Mouse (Mus musculus): ENCODE measurements around the gene Nrxn1. TPM values are rescaled to one million over a fixed set of nuclear protein-coding genes. Genes with fewer than 3 reads are reported as not detected.
A peak's percentile ranks its signal among the peaks of the same experiment; 100 is the strongest.

Gene Nrxn1
- polyA plus RNA-seq, 1 experiment from 2014 or later, result 161 TPM

DNA sequence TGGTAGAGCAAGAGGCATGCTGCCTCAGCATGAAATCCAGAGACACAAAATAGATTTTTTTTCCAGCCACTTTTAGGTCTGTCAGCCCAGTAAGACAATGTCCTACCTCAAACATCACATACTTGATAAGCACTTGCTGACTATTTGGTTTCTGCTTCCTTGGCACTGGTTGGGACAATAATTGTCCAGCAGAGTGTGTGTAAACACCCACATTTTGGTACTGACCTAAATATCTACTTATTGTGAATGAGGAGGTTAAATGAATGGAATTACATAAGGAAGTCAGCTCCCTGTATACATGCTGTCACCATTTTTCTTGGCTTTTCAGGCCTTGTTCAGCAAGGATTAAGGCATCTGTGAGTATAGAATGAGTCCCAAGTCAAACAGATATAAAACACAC is 649.8 kb downstream of the Nrxn1 start:
- ATAC-seq (replicated peaks), result no peak
- H3K9ac ChIP-seq (replicated peaks), result no peak overlapping the region
- H3K4me1 ChIP-seq, result no peaks in the 10 kb centered on the region; the same call in 1 of the 2 replicates
- no peak overlapping the region for H3K4me2 ChIP-seq (replicated peaks)
- H3K27me3 ChIP-seq, result no peaks in the 10 kb centered on the region
- H3K4me3 ChIP-seq, result no peak overlapping the region
- H3K27ac ChIP-seq (replicated peaks), result no peak overlapping the region
- H3K9me3 ChIP-seq, result no peaks in the 10 kb centered on the region
- H3K36me3 ChIP-seq, result no peaks in the 10 kb centered on the region

DNA sequence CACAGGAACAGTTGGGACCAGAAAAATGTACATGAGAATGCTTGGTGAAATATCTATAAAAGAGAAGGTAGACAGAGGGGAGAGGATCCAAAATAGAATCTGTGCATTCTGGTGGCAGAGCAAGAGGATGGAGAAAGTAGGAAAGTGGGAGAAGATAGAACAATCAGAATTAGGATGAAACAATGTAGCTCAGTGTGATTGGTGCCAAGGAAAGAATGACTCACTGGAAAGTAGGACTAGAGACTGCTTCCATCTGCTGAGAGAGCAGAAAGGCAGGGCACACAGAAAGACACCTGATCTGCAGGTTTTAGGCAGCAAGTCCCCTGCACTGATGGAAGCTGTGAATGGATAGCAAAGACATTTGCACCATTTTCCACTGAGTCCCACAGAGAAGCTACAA is 657.0 kb downstream of the Nrxn1 start:
- Histone ChIP-seq H3K27ac (replicated peaks) (0 out of 2 replicates have a peak overlapping the region, but pooled peaks have one; percentile 34), H3K9me3 (no peaks in the 10 kb centered on the region), H3K36me3 (no peaks in the 10 kb centered on the region), H3K4me3 (no peak overlapping the region), H3K9ac (replicated peaks) (no peak overlapping the region), H3K4me2 (replicated peaks) (no peak overlapping the region), H3K4me1 (0 out of 2 replicates have a peak, but pooled peaks cover 6% of the 10 kb centered on the region), H3K27me3 (no peaks in the 10 kb centered on the region)
- no peak for ATAC-seq (replicated peaks)

DNA sequence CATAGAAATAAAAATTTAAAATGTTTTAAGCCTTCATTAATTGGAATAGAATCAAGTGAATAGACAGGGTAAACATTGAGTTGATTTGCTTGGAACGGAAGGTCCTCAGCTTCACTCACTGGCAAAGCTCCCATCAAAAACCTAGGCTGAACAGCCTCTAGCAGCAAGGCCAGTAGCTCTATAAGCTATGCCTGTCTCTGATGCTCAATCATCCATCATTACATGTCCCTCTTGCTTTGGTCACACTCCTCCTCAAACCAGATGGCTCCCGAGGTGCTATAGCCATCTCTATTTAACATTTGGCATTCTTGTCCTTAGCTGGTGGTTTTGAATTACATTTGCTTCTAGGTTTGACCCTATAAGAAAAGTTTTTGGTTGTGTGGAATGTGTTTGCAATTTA is 657.5 kb downstream of the Nrxn1 start:
- H3K4me2 ChIP-seq (replicated peaks), result no peak overlapping the region
- no peak overlapping the region for H3K9ac ChIP-seq (replicated peaks)
- H3K27me3 ChIP-seq, result no peaks in the 10 kb centered on the region
- 0 out of 2 replicates have a peak, but pooled peaks cover 6% of the 10 kb centered on the region for H3K4me1 ChIP-seq
- 88% methylated on average over 2 of the region's 2 CpGs for WGBS
- ATAC-seq (replicated peaks), result no peak
- no peak overlapping the region for H3K4me3 ChIP-seq
- no peaks in the 10 kb centered on the region for H3K9me3 ChIP-seq
- no peaks in the 10 kb centered on the region for H3K36me3 ChIP-seq
- no peak overlapping the region for H3K27ac ChIP-seq (replicated peaks)

GRCm38 (mm10) chr17:90430211-90430610 is 662.7 kb downstream of the Nrxn1 start:
- no peak for ATAC-seq (replicated peaks)
- H3K4me1 ChIP-seq, result no peaks in the 10 kb centered on the region
- 83% methylated on average over 1 of the region's 1 CpGs for WGBS
- no peaks in the 10 kb centered on the region for H3K9me3 ChIP-seq
- no peaks in the 10 kb centered on the region for H3K27me3 ChIP-seq
- no peak overlapping the region for H3K9ac ChIP-seq (replicated peaks)
- H3K4me3 ChIP-seq, result no peak overlapping the region
- H3K36me3 ChIP-seq, result no peaks in the 10 kb centered on the region
- no peak overlapping the region for H3K27ac ChIP-seq (replicated peaks)
- no peak overlapping the region for H3K4me2 ChIP-seq (replicated peaks)

GRCm38 (mm10) chr17:90425974-90426373 is 666.9 kb downstream of the Nrxn1 start:
- Histone ChIP-seq H3K27me3 (no peaks in the 10 kb centered on the region), H3K36me3 (no peaks in the 10 kb centered on the region), H3K27ac (replicated peaks) (no peak overlapping the region), H3K4me2 (replicated peaks) (no peak overlapping the region), H3K4me1 (no peaks in the 10 kb centered on the region), H3K9me3 (no peaks in the 10 kb centered on the region), H3K9ac (replicated peaks) (no peak overlapping the region), H3K4me3 (no peak overlapping the region)
- no peak for ATAC-seq (replicated peaks)
- WGBS, result 85% methylated on average over 3 of the region's 3 CpGs

DNA sequence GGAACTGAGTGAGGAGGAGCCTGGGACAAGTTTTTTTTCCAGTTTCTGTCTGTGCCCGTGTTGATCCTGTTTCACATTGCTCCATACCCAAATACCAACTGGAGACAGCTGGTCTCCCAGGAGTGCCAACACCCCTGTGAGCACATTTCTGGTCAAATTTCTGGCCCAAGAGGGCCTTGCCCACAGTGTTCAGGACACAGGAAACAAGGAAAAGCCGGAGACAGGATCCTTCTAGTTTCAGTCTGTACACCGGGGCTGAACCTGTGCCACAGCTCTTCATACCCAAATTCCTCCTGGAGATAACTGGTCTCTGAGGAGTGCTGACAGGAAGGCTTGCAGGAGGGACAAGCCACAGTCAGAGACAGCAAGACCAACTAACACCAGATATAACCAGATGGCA is 670.3 kb downstream of the Nrxn1 start:
- H3K27ac ChIP-seq (replicated peaks), result no peak overlapping the region
- no peak overlapping the region for H3K4me3 ChIP-seq
- ATAC-seq (replicated peaks), result no peak
- no peak overlapping the region for H3K4me2 ChIP-seq (replicated peaks)
- WGBS, result 94% methylated on average over 3 of the region's 3 CpGs
- no peak overlapping the region for H3K9ac ChIP-seq (replicated peaks)
- no peaks in the 10 kb centered on the region for H3K4me1 ChIP-seq
- H3K9me3 ChIP-seq, result no peaks in the 10 kb centered on the region
- H3K27me3 ChIP-seq, result no peaks in the 10 kb centered on the region
- H3K36me3 ChIP-seq, result no peaks in the 10 kb centered on the region

- H3K9me3 ChIP-seq, result no peaks in the 10 kb centered on the region
- no peak for ATAC-seq (replicated peaks)
- 89% methylated on average over 2 of the region's 2 CpGs for WGBS
Measured at GRCm38 (mm10) chr17:90420757-90421156, 672.1 kb downstream of the Nrxn1 start.

DNA sequence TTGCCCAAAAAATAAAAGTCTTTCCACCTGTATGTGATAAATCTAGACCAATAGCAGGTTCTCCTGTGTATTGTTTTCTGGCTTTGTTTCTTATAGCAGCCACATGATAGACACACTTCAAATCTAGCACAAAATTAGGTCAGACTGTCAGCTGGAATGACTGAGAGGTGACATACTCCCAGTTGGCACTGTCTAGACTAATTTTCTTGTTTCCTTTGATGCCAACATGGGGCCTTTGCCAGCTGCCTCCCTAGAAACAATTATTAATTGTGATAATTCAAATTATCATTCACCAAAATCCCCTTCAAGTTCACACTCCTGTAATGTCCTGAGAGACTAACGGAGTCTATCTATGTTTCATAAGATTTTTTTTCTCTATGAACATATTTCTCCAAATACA is 673.3 kb downstream of the Nrxn1 start:
- H3K9me3 ChIP-seq, result no peaks in the 10 kb centered on the region
- no peak overlapping the region for H3K27ac ChIP-seq (replicated peaks)
- H3K4me3 ChIP-seq, result no peak overlapping the region
- 69% methylated on average over 1 of the region's 1 CpGs for WGBS
- H3K36me3 ChIP-seq, result no peaks in the 10 kb centered on the region
- no peak overlapping the region for H3K9ac ChIP-seq (replicated peaks)
- H3K27me3 ChIP-seq, result no peaks in the 10 kb centered on the region
- no peak overlapping the region for H3K4me2 ChIP-seq (replicated peaks)
- ATAC-seq (replicated peaks), result no peak
- H3K4me1 ChIP-seq, result no peaks in the 10 kb centered on the region

More at GRCm38 (mm10) chr17:90420757-90421156, 672.1 kb downstream of the Nrxn1 start:
- Histone ChIP-seq H3K27ac (replicated peaks) (no peak overlapping the region), H3K4me1 (no peaks in the 10 kb centered on the region), H3K9ac (replicated peaks) (no peak overlapping the region), H3K27me3 (no peaks in the 10 kb centered on the region), H3K4me2 (replicated peaks) (no peak overlapping the region), H3K36me3 (no peaks in the 10 kb centered on the region), H3K4me3 (no peak overlapping the region)

DNA sequence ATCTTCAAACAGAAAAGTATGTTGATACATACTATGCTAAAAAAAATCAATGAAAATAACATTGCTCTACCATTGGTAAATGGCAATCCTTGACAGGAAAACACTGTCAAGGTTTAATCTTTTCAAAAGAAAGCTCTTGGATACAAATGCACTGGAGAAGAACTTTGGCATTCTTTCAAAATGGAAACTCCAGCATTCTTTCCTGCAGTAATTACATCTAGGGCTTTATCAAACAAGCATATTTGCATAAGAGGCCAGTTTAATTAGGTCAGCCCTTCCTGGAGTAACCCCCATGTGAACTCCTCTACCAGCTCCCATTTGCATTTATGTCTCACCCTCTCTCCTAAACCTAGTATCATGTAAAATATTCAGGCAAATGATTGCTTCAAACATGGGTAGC is 696.5 kb downstream of the Nrxn1 start:
- Histone ChIP-seq H3K27me3 (no peaks in the 10 kb centered on the region), H3K9ac (replicated peaks) (no peak overlapping the region), H3K4me2 (replicated peaks) (no peak overlapping the region)

DNA sequence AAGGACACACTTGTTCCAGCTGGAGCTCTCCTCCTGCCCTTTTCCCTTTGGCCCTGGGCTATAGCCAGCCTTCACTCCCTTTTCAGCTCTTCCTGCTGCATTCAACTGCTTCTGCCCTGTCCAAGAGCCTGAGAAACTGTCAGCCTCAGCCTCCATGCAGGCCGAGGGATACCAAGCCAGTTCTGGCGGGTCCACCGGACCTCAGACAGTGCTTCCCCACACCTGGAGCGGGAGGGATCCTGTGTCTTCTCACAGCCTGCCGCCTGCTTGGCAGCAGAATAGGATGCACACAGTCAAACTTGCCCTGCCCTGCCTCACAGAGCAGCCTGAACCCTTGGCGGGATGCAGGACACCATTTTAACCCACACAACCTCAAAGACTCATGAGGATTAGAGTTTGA is 698.3 kb downstream of the Nrxn1 start:
- no peak overlapping the region for H3K9ac ChIP-seq (replicated peaks)
- no peaks in the 10 kb centered on the region for H3K36me3 ChIP-seq
- no peak overlapping the region for H3K4me3 ChIP-seq
- 94% methylated on average over 6 of the region's 6 CpGs for WGBS
- no peak for ATAC-seq (replicated peaks)
- peaks cover 14% of the 10 kb centered on the region; the same call in 1 of the 2 replicates for H3K4me1 ChIP-seq
- H3K9me3 ChIP-seq, result no peaks in the 10 kb centered on the region
- no peaks in the 10 kb centered on the region for H3K27me3 ChIP-seq
- no peak overlapping the region for H3K27ac ChIP-seq (replicated peaks)
- H3K4me2 ChIP-seq (replicated peaks), result no peak overlapping the region

More for the DNA sequence above, 696.5 kb downstream of the Nrxn1 start:
- Histone ChIP-seq H3K9me3 (no peaks in the 10 kb centered on the region), H3K4me1 (peaks cover 1% of the 10 kb centered on the region; the same call in 1 of the 2 replicates), H3K27ac (replicated peaks) (no peak overlapping the region), H3K4me3 (no peak overlapping the region), H3K36me3 (no peaks in the 10 kb centered on the region)
- ATAC-seq (replicated peaks), result no peak; the same call in 1 of the 2 replicates

- Histone ChIP-seq H3K9me3 (no peaks in the 10 kb centered on the region), H3K27me3 (no peaks in the 10 kb centered on the region), H3K4me1 (peaks cover 14% of the 10 kb centered on the region; the same call in 1 of the 2 replicates), H3K36me3 (no peaks in the 10 kb centered on the region), H3K4me2 (replicated peaks) (no peak overlapping the region), H3K9ac (replicated peaks) (no peak overlapping the region), H3K4me3 (no peak overlapping the region), H3K27ac (replicated peaks) (no peak overlapping the region)
- no peak for ATAC-seq (replicated peaks)
- 86% methylated on average over 1 of the region's 1 CpGs for WGBS
Measured at GRCm38 (mm10) chr17:90392751-90393150, 700.1 kb downstream of the Nrxn1 start.

DNA sequence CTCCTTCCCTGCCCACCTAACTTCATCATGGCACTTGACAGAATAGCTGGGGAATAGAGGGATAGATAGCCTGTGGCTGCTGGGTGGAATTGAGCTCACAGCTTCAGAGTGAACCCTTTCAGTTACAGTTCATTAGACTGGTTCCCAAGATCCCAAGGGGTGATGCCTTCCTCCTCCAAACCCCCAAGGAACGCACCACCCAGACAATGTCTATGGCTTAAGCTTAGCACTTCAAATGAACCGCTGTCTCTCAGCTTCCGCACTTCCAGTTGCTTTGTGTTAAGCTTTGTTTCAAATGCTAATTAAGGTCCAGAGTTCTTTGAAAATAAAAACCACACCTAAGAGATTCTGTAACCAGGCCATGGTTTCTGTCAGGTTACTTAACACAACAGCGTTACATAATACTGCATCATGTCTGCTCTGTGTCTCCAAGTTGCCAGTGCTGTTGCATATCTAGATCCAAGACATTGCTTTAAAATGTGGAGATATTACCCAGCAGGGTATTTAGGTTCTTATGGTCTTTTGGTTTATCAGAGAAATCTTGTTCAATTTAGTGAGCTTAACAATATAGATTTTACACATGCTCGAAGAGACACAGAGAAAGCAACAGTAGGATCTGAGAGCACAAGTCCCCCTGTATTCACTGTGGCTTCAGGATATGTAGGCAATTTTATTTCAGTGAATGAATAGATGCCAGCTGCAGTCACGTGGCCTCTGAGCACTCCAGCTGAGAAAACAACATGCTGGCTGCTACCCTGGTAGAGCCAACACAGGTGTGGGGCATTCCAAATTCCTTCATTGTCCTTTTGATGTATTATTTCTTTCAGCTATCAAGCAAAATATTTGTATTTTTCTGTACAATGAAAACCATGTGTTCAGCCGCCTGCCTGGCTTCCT is 702.3 kb downstream of the Nrxn1 start:
- no peak overlapping the region for H3K4me2 ChIP-seq (replicated peaks)
- H3K9ac ChIP-seq (replicated peaks), result no peak overlapping the region

More for the DNA sequence above, 702.3 kb downstream of the Nrxn1 start:
- 7% methylated on average over 7 of the region's 7 CpGs for WGBS
- Histone ChIP-seq H3K4me3 (no peak overlapping the region), H3K4me1 (peaks cover 14% of the 10 kb centered on the region; the same call in 1 of the 2 replicates), H3K27ac (replicated peaks) (peak overlapping the region; percentile 40; the same call in 1 of the 2 replicates), H3K27me3 (no peaks in the 10 kb centered on the region), H3K36me3 (no peaks in the 10 kb centered on the region), H3K9me3 (no peaks in the 10 kb centered on the region)
- ATAC-seq (replicated peaks), result peak; percentile 86

Data from forebrain, embryonic 15.5 days (tissue).